Mouse (Mus musculus): Measurements from ENCODE around the gene Mgat5b. TPM values are rescaled to one million over a fixed set of nuclear protein-coding genes. Genes with fewer than 3 reads are reported as not detected.

Mgat5b gene
- polyA plus RNA-seq, 1 experiment, result 26.9 TPM

- Histone ChIP-seq H3K27me3 (ENCODE audit: control insufficient read depth, insufficient read depth, low read length) (no peaks in the 10 kb centered on the region), H3K4me3 (replicated peaks; ENCODE audit: insufficient read depth, low read depth, low read length) (no peak overlapping the region), H3K4me1 (ENCODE audit: control insufficient read depth, insufficient read depth, low read length) (peaks cover 13% of the 10 kb centered on the region), H3K27ac (ENCODE audit: insufficient read depth, low read length) (no peak overlapping the region)
- 21% methylated on average over 7 of the region's 7 CpGs for whole genome bisulfite sequencing
- peak; percentile 40 to 56 for DNase-seq
- TF ChIP-seq POLR2A (IDR thresholded peaks at IDR 0.05; ENCODE audit: borderline replicate concordance, insufficient read depth, low read length) (no peak), CTCF (IDR thresholded peaks at IDR 0.05; ENCODE audit: borderline replicate concordance, insufficient read depth, low read depth, low read length) (no peak)
Measured at GRCm38 (mm10) chr11:116922058-116922457, 3.4 kb downstream of the Mgat5b start.

GRCm38 (mm10) chr11:116928031-116928430, 9.4 kb downstream of the Mgat5b start:
- Histone ChIP-seq H3K27ac (ENCODE audit: insufficient read depth, low read length) (no peak overlapping the region), H3K4me1 (ENCODE audit: control insufficient read depth, insufficient read depth, low read length) (peaks cover 4% of the 10 kb centered on the region; the same call in 1 of the 2 replicates), H3K4me3 (replicated peaks; ENCODE audit: insufficient read depth, low read depth, low read length) (no peak overlapping the region), H3K27me3 (ENCODE audit: control insufficient read depth, insufficient read depth, low read length) (no peaks in the 10 kb centered on the region)
- TF ChIP-seq CTCF (IDR thresholded peaks at IDR 0.05; ENCODE audit: borderline replicate concordance, insufficient read depth, low read depth, low read length) (no peak), POLR2A (IDR thresholded peaks at IDR 0.05; ENCODE audit: borderline replicate concordance, insufficient read depth, low read length) (no peak)
- no peak for DNase-seq
- 39% methylated on average over 6 of the region's 6 CpGs for WGBS

GRCm38 (mm10) chr11:116934862-116935261, 16.2 kb downstream of the Mgat5b start:
- Histone ChIP-seq H3K4me1 (ENCODE audit: control insufficient read depth, insufficient read depth, low read length) (peaks cover 4% of the 10 kb centered on the region; the same call in 1 of the 2 replicates), H3K4me3 (replicated peaks; ENCODE audit: insufficient read depth, low read depth, low read length) (no peak overlapping the region), H3K27ac (ENCODE audit: insufficient read depth, low read length) (no peak overlapping the region), H3K27me3 (ENCODE audit: control insufficient read depth, insufficient read depth, low read length) (no peaks in the 10 kb centered on the region)
- DNase-seq, result no peak
- TF ChIP-seq POLR2A (IDR thresholded peaks at IDR 0.05; ENCODE audit: borderline replicate concordance, insufficient read depth, low read length), result no peak
- no peak for TF ChIP-seq CTCF (IDR thresholded peaks at IDR 0.05; ENCODE audit: borderline replicate concordance, insufficient read depth, low read depth, low read length)
- WGBS, result 91% methylated on average over 5 of the region's 5 CpGs

- DNase-seq, result no peak
- WGBS, result 52% methylated on average over 9 of the region's 9 CpGs
- TF ChIP-seq POLR2A (IDR thresholded peaks at IDR 0.05; ENCODE audit: borderline replicate concordance, insufficient read depth, low read length) (no peak), CTCF (IDR thresholded peaks at IDR 0.05; ENCODE audit: borderline replicate concordance, insufficient read depth, low read depth, low read length) (no peak)
- no peaks in the 10 kb centered on the region for H3K27me3 ChIP-seq (ENCODE audit: control insufficient read depth, insufficient read depth, low read length)
- no peak overlapping the region for H3K4me3 ChIP-seq (replicated peaks; ENCODE audit: insufficient read depth, low read depth, low read length)
- no peak overlapping the region for H3K27ac ChIP-seq (ENCODE audit: insufficient read depth, low read length)
- H3K4me1 ChIP-seq (ENCODE audit: control insufficient read depth, insufficient read depth, low read length), result peaks cover 4% of the 10 kb centered on the region; the same call in 1 of the 2 replicates
Measured at GRCm38 (mm10) chr11:116935354-116935753, 16.7 kb downstream of the Mgat5b start.

GRCm38 (mm10) chr11:116935917-116936316, 17.3 kb downstream of the Mgat5b start:
- H3K4me1 ChIP-seq (ENCODE audit: control insufficient read depth, insufficient read depth, low read length), result peaks cover 4% of the 10 kb centered on the region; the same call in 1 of the 2 replicates
- no peak overlapping the region for H3K4me3 ChIP-seq (replicated peaks; ENCODE audit: insufficient read depth, low read depth, low read length)
- no peak overlapping the region; the same call in 1 of the 2 replicates for H3K27ac ChIP-seq (ENCODE audit: insufficient read depth, low read length)
- no peak for DNase-seq
- 63% methylated on average over 9 of the region's 9 CpGs for WGBS
- H3K27me3 ChIP-seq (ENCODE audit: control insufficient read depth, insufficient read depth, low read length), result no peaks in the 10 kb centered on the region
- TF ChIP-seq POLR2A (IDR thresholded peaks at IDR 0.05; ENCODE audit: borderline replicate concordance, insufficient read depth, low read length), result no peak
- no peak for TF ChIP-seq CTCF (IDR thresholded peaks at IDR 0.05; ENCODE audit: borderline replicate concordance, insufficient read depth, low read depth, low read length)

GRCm38 (mm10) chr11:116937141-116937540, 18.5 kb downstream of the Mgat5b start:
- peaks cover 4% of the 10 kb centered on the region; the same call in 1 of the 2 replicates for H3K4me1 ChIP-seq (ENCODE audit: control insufficient read depth, insufficient read depth, low read length)
- 42% methylated on average over 10 of the region's 10 CpGs for WGBS

GRCm38 (mm10) chr11:116940088-116940855, 21.6 kb downstream of the Mgat5b start:
- Histone ChIP-seq H3K27ac (ENCODE audit: insufficient read depth, low read length) (no peak overlapping the region), H3K4me3 (replicated peaks; ENCODE audit: insufficient read depth, low read depth, low read length) (no peak overlapping the region), H3K27me3 (ENCODE audit: control insufficient read depth, insufficient read depth, low read length) (no peaks in the 10 kb centered on the region), H3K4me1 (ENCODE audit: control insufficient read depth, insufficient read depth, low read length) (peaks cover 4% of the 10 kb centered on the region; the same call in 1 of the 2 replicates)
- TF ChIP-seq CTCF (IDR thresholded peaks at IDR 0.05; ENCODE audit: borderline replicate concordance, insufficient read depth, low read depth, low read length) (no peak), POLR2A (IDR thresholded peaks at IDR 0.05; ENCODE audit: borderline replicate concordance, insufficient read depth, low read length) (no peak)
- WGBS, result 51% methylated on average over 20 of the region's 20 CpGs
- DNase-seq, result no peak

More at GRCm38 (mm10) chr11:116937141-116937540, 18.5 kb downstream of the Mgat5b start:
- Histone ChIP-seq H3K4me3 (replicated peaks; ENCODE audit: insufficient read depth, low read depth, low read length) (no peak overlapping the region), H3K27ac (ENCODE audit: insufficient read depth, low read length) (no peak overlapping the region), H3K27me3 (ENCODE audit: control insufficient read depth, insufficient read depth, low read length) (no peaks in the 10 kb centered on the region)
- TF ChIP-seq POLR2A (IDR thresholded peaks at IDR 0.05; ENCODE audit: borderline replicate concordance, insufficient read depth, low read length) (no peak), CTCF (IDR thresholded peaks at IDR 0.05; ENCODE audit: borderline replicate concordance, insufficient read depth, low read depth, low read length) (no peak)
- DNase-seq, result no peak

- no peak overlapping the region for H3K27ac ChIP-seq (ENCODE audit: insufficient read depth, low read length)
- 58% methylated on average over 4 of the region's 4 CpGs for WGBS
- no peaks in the 10 kb centered on the region for H3K27me3 ChIP-seq (ENCODE audit: control insufficient read depth, insufficient read depth, low read length)
- TF ChIP-seq POLR2A (IDR thresholded peaks at IDR 0.05; ENCODE audit: borderline replicate concordance, insufficient read depth, low read length) (no peak), CTCF (IDR thresholded peaks at IDR 0.05; ENCODE audit: borderline replicate concordance, insufficient read depth, low read depth, low read length) (no peak)
- H3K4me3 ChIP-seq (replicated peaks; ENCODE audit: insufficient read depth, low read depth, low read length), result no peak overlapping the region
- no peaks in the 10 kb centered on the region for H3K4me1 ChIP-seq (ENCODE audit: control insufficient read depth, insufficient read depth, low read length)
- no peak for DNase-seq
Measured at GRCm38 (mm10) chr11:116944346-116944745, 25.7 kb downstream of the Mgat5b start.

All from cerebellum, adult 2 months (tissue).